Mouse (Mus musculus) heart, adult 2 months (tissue): ENCODE measurements around the gene Smug1. TPM values are rescaled to one million over a fixed set of nuclear protein-coding genes. Genes with fewer than 3 reads are reported as not detected.

Experiments
- DNase-seq, 2 experiments: peaks; one replicate each; pipeline ENCODE4 v3.0.0; 2021
- H3K27ac ChIP-seq: fragments of 200-600 bp; 2 replicates; pipeline ENCODE4 v1.8.1; 2022
- H3K27me3 ChIP-seq: fragments of 200-500 bp; 2 replicates; pipeline ENCODE4 v1.6.1; 2012; ENCODE audit warnings: mild to moderate bottlenecking, low read length, inconsistent platforms, mixed read lengths; ENCODE audit not compliant: control insufficient read depth, insufficient read depth
- H3K36me3 ChIP-seq: fragments of 200-500 bp; 2 replicates; pipeline ENCODE4 v1.6.1; 2012; ENCODE audit warnings: low read length, inconsistent platforms; ENCODE audit not compliant: control insufficient read depth, insufficient read depth
- H3K4me1 ChIP-seq: fragments of 200-500 bp; 2 replicates; pipeline ENCODE4 v1.6.1; 2011; ENCODE audit warnings: low read length; ENCODE audit not compliant: control insufficient read depth, insufficient read depth
- H3K4me3 ChIP-seq: fragments of 200-600 bp; 2 replicates; pipeline ENCODE4 v1.8.1; 2022
- H3K79me2 ChIP-seq: fragments of 200-500 bp; replicated peaks from 2 replicates; pipeline ENCODE4 v1.6.1; 2012; ENCODE audit warnings: mild to moderate bottlenecking, inconsistent platforms, low read length, moderate library complexity, mixed read lengths; ENCODE audit not compliant: control insufficient read depth, insufficient read depth
- H3K9ac ChIP-seq: fragments of 200-500 bp; 2 replicates; pipeline ENCODE4 v1.6.1; 2012; ENCODE audit warnings: low read depth, mild to moderate bottlenecking, control low read depth, inconsistent platforms, low read length, mixed read lengths
- CTCF ChIP-seq: fragments of 200-600 bp; IDR thresholded peaks from 2 replicates; pipeline ENCODE4 v1.8.1; 2022; ENCODE audit warnings: antibody characterized with exemption, mild to moderate bottlenecking, moderate library complexity
- EP300 ChIP-seq: fragments of 200-500 bp; IDR thresholded peaks from 2 replicates; pipeline ENCODE4 v1.6.1; 2011; ENCODE audit warnings: low read depth, low read length, control low read depth; ENCODE audit not compliant: insufficient read depth
- POLR2A ChIP-seq: fragments of 200-500 bp; IDR thresholded peaks from 2 replicates; pipeline ENCODE4 v1.6.1; 2011; ENCODE audit warnings: mild to moderate bottlenecking, low read depth, low read length, control low read depth; ENCODE audit not compliant: insufficient read depth
- WGBS: fragments of 180-500 bp; shearing (Covaris S2); methylation state at CpG from one replicate; pipeline ENCODE4 v1.1.7; 2018; 5-methylcytosine and 5-hydroxymethylcytosine counted together
- intact Hi-C: fragments of 180-260 bp; cut with DNase I; formaldehyde crosslinking; loops from one replicate; pipeline ENCODE4 v1.15.1; 2025
- polyA plus RNA-seq: library from polyadenylated mRNA; depleted of rRNA; stranded (reverse); fragments of >200 nt; gene quantifications from 2 replicates; pipeline ENCODE4 v1.2.3, GENCODE M21; 2012
- total RNA-seq, 2 experiments: library from RNA; stranded (reverse); gene quantifications; 2 replicates each; pipeline ENCODE4 v1.2.3; 2021

Smug1 gene
- total and polyA plus RNA-seq, 3 experiments = 13.3 to 15.2 (median 13.9) TPM

DNA sequence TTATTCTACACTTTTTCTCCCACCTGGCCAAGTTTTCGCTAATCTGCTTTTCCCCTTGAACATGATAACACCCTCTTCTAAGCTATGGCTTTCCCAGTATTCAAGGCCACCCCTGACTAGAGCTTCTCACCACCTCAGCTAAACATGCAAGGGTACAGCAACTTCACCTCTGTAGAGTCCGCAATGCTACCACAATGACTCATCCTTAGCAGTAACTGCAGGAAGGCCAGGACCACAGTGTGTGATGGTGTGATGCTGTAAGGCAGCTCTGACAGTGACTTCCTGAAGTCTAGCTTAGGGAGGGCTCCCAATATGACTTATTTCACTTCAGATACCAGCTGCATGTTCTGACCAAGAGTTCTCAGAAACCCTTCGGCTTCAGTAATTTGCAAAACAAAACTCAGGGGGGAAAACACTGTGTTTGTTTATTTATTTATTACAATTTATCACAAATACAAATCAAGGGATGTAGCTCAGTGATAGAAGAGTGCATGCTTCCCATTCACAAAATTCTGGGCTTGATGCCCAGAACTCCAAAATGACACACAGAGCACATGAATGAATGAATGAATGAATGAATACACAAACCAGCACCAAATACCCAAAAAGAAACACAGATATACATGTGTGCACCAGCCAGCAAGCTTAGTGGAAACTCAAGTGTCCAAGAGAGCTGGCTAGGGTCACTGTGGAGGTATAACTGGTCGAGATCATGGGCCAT, 13.8 kb downstream of the Smug1 start:
- no peak for TF ChIP-seq POLR2A
- TF ChIP-seq EP300 = no peak
- TF ChIP-seq CTCF = no peak
- no peak overlapping the region for H3K27ac ChIP-seq
- intact Hi-C loops = no loop called here
- DNase-seq = no peak
- no peak overlapping the region for H3K9ac ChIP-seq
- 77% methylated on average over 4 of the region's 4 CpGs for WGBS
- H3K4me1 ChIP-seq = no peaks in the 10 kb centered on the region
- H3K79me2 ChIP-seq = no peaks in the 10 kb centered on the region
- no peak overlapping the region for H3K4me3 ChIP-seq
- no peaks in the 10 kb centered on the region for H3K36me3 ChIP-seq
- H3K27me3 ChIP-seq = no peaks in the 10 kb centered on the region

DNA sequence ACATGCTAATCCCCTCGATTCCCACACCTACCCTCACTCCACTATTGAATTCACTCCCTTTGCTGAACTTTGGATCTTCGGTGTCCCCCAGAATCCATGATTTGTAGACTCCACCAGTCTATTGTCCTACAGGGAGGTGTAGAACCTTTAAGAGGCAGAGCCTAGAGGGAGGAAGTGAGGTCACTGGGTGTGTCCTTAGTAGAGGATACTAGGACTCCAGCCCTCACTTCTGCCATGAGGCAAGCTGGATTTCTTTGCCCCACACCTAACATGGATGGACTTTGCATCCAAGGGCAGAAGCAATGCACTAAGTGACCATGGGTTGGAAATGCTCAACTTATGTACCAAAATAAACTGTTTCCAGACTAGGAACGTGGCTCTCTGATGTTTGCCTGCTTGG, 14.5 kb downstream of the Smug1 start:
- peaks cover under 1% of the 10 kb centered on the region; the same call in 1 of the 2 replicates for H3K27me3 ChIP-seq
- no peak for TF ChIP-seq CTCF
- no peak for TF ChIP-seq POLR2A
- DNase-seq = no peak
- H3K4me1 ChIP-seq = no peaks in the 10 kb centered on the region
- H3K27ac ChIP-seq = no peak overlapping the region
- 79% methylated on average over 3 of the region's 3 CpGs for WGBS
- no peak overlapping the region for H3K9ac ChIP-seq
- H3K36me3 ChIP-seq = no peaks in the 10 kb centered on the region
- no peak overlapping the region for H3K4me3 ChIP-seq
- intact Hi-C loops = no loop called here
- no peaks in the 10 kb centered on the region for H3K79me2 ChIP-seq

DNA sequence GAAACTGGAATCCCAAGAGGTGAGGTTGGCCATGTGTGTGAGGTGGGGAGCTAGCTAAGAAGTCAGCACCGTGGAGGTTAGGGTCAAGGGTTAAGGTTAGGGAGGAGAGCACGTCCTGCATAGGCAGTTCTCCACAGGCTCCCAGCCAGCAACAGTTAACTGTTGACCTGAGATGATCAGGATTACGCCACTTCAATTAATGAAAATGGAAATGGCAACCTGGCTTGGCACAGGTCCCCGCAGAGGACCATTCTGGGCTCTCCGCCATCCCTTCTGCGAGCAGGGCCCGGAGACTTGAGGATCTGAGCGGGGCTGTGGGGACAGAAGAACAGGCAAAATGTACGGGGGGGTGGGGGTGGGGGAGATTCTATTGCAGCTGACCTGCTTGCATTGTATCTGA, 19.1 kb downstream of the Smug1 start:
- H3K79me2 ChIP-seq = no peaks in the 10 kb centered on the region
- H3K27ac ChIP-seq = no peak overlapping the region
- no peak overlapping the region for H3K9ac ChIP-seq
- H3K27me3 ChIP-seq = peaks cover 7% of the 10 kb centered on the region
- intact Hi-C loops = no loop called here
- H3K4me1 ChIP-seq = no peaks in the 10 kb centered on the region
- TF ChIP-seq CTCF (no peak), EP300 (no peak), POLR2A (no peak)
- no peak for DNase-seq
- H3K4me3 ChIP-seq = no peak overlapping the region
- 64% methylated on average over 9 of the region's 9 CpGs for WGBS
- H3K36me3 ChIP-seq = no peaks in the 10 kb centered on the region

DNA sequence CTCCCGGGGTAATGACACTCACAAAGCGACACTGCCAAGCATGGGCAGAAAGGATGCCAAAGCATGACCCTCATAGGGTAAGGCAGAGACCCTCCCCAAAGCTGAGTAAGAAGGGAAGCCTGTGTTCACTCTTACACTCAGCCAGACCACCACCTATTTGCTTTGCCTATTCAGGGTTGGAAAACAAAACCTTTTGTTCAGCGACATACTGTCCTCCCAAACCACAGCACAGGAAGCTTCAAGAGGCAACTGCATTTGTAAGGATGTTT, 19.5 kb downstream of the Smug1 start:
- H3K9ac ChIP-seq = no peak overlapping the region
- H3K27ac ChIP-seq = no peak overlapping the region
- WGBS = 45% methylated on average over 3 of the region's 3 CpGs
- TF ChIP-seq CTCF (no peak), POLR2A (no peak), EP300 (no peak)
- H3K27me3 ChIP-seq = peaks cover 7% of the 10 kb centered on the region
- DNase-seq = no peak
- no peak overlapping the region for H3K4me3 ChIP-seq
- intact Hi-C loops = no loop called here
- no peaks in the 10 kb centered on the region for H3K36me3 ChIP-seq
- no peaks in the 10 kb centered on the region for H3K79me2 ChIP-seq
- no peaks in the 10 kb centered on the region for H3K4me1 ChIP-seq

DNA sequence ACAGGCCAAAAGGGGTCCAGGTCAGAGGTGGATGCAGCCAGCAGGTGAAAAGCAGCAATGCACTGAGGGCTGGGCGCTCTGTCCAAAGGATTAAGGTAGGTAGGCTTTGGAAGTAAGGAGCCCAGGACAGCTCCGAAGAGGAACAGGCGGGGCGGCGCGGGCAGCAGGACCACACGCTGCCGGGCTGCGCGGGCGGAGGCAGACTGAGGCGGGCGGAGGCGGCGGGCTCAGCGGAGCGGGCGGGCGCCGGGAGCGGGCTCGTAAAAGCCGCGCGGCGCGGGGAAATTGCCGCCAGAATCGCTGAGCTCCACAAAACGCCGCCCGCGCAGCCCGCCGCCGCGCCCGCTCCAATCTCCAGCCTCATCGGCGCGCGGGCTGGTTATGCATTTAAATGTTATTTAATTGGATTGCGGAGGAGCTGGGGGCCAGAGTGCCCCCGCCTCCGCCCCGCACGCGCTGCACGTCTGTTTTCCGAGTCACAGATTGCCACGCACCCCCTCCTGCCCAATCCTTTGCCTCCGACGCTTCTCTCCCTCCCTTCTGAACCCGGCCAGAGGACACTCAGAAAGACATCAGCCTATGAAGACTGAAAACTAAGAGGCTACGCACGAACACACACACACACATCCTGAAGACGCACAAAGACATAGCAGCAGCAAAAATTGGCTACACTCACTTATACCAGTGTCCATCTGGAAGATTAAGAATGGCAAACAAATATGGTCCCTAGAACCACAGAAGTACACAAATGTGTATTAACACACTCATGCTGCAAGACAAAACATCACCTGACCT, 20.1 kb downstream of the Smug1 start:
- Histone ChIP-seq H3K27me3 (peaks cover 7% of the 10 kb centered on the region), H3K36me3 (no peaks in the 10 kb centered on the region), H3K4me3 (peak overlapping the region; percentile 26), H3K79me2 (no peaks in the 10 kb centered on the region), H3K4me1 (no peaks in the 10 kb centered on the region), H3K27ac (no peak overlapping the region), H3K9ac (no peak overlapping the region)
- intact Hi-C loops = no loop called here
- peak in 1 of 2 experiments; percentile 38 for DNase-seq
- 1% methylated on average over 54 of the region's 57 CpGs for WGBS
- TF ChIP-seq POLR2A (no peak), EP300 (no peak), CTCF (no peak)

DNA sequence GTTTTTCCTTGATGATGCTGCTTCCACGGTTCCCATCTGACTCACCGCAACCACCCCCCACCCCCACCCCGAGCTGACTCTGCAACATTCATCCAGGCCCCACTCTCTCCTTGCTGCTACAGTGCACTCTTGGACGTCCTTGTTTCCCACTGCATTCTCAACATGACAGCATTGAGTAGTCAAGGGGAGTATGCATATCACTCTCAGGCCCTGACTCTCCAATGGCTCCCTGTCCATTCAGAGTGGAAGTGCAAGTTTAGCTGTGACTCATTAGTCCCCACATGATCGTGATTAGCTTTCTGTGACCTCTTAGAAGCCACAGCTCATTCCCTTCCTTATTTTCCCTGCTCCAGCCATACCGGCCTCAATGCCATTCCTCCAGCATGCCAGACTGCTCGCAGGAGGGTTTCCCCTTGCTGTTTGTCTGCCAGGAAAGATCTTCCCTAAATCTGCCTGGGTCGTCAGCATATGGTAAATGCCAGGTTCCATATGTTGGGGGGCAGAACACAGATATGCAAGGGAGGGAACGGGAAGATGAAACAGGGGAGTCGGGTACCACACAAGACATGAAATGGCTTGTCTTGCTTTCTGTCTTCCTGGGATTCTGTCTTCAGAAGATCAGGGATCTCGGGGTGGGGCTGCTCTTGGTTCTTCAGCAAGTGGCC, 21.1 kb downstream of the Smug1 start:
- 78% methylated on average over 11 of the region's 11 CpGs for WGBS
- Histone ChIP-seq H3K9ac (no peak overlapping the region), H3K27me3 (peaks cover 7% of the 10 kb centered on the region), H3K27ac (no peak overlapping the region), H3K4me1 (no peaks in the 10 kb centered on the region), H3K4me3 (no peak overlapping the region), H3K36me3 (no peaks in the 10 kb centered on the region), H3K79me2 (no peaks in the 10 kb centered on the region)
- intact Hi-C loops = no loop called here
- DNase-seq = no peak
- TF ChIP-seq CTCF (no peak), EP300 (no peak), POLR2A (no peak)
